Mouse (Mus musculus) thymus, postnatal 4 days (tissue): Measurements from ENCODE around the gene Nim1k.
"Not testable (repeated sequence)": the region's sequence is repeated elsewhere in the genome, so short reads cannot be mapped to it uniquely, and the experiment has no call there.

Experiments used
- DNase-seq: peaks from one replicate; pipeline ENCODE4 v3.0.0; 2021

Nim1k gene

DNA sequence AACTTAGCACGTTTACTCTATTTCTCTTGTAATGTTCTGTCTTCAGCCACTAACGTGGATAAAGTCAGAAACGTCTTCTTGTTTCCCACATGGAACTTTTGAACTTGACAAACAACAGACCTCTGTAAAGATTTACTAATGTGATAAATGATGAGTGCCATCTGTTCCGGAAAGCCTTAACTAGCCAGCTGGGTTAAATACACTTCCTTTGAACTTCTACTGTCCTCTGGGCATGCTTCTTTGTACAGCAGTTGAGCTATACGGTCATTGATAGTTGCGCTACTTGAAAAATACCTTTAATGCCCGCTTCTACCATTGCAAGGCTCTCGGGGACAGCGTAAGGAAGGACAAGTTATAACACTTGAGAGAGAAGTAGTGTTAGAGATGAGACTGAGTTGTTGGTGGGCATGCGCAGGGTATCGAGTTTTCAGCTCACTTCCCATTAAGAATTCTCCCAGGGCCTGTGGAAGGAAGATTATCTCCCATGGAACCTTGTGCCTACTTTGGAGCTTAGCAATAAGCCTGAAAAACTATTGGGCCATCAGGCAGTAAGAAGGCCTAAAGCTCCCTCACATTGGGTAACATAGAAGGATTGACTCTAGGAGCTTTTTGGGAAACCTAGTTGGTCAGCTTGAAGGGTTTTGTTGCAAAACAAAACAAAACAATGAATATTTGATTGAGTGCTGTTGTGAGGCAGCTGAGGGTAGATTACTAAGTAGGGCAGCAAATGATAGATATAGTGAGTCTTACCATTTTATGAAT lies 71.1 kb downstream of the Nim1k start:
- DNase-seq = no peak

DNA sequence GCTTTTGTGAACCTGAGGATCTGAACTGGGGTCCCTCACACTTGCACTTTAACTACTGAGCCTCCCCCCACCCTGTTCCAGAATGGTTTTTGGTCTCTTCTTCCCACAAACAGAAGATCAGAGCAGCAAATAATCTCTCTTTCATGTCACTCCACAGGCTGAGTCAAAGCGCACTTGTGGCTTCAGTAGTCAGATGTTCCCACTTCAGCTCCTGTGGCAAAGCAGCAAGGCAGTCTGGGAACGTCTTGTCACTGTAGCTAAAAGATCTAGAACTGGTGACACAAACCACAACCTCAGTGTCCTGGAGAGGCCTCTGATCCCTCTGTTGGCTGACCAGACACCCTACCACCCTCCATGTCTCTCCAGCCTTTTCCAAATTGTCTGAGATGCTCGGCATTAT lies 74.5 kb downstream of the Nim1k start:
- DNase-seq = peak; percentile 13

- DNase-seq = no peak
Measured at GRCm38 (mm10) chr13:119679721-119680120, 76.0 kb downstream of the Nim1k start.

- no peak for DNase-seq
Measured at GRCm38 (mm10) chr13:119678794-119679193, 76.9 kb downstream of the Nim1k start.

- DNase-seq = not testable (repeated sequence)
Measured at GRCm38 (mm10) chr13:119661420-119661819, 94.3 kb downstream of the Nim1k start.
